Mouse (Mus musculus): Measurements from ENCODE around the gene Nfrkb. TPM values are rescaled to one million over a fixed set of nuclear protein-coding genes. Genes with fewer than 3 reads are reported as not detected.

The Nfrkb gene
- polyA plus RNA-seq, 1 experiment = 4.2 TPM

DNA sequence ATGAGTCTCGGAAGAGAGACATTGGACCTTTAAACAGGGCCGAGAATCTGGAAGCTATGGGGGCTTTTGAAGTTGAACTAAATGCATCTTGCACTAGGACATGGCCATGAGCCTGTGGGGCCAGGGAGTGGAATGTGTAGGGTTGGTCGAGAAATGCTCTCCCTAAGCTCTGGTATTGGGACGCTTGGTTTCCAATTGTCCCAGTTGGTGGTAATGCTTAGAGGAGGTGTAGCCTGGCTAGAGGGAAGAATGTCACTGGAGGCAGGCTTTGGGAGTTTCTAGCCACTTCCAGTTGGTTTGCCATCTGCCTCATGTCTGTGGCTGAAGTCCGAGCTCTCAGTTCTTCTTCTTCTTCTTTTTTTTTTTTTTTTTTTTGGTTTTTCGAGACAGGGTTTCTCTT is 53.3 kb downstream of the Nfrkb start:
- Histone ChIP-seq H3K4me1 (ENCODE audit: control insufficient read depth, insufficient read depth, insufficient read length, low read length) (no peaks in the 10 kb centered on the region; the same call in 1 of the 2 replicates), H3K4me3 (ENCODE audit: insufficient read depth, low read depth, low read length) (no peak overlapping the region), H3K27ac (replicated peaks; ENCODE audit: low read depth, low read length) (no peak overlapping the region)

- no peaks in the 10 kb centered on the region; the same call in 1 of the 2 replicates for H3K4me1 ChIP-seq (ENCODE audit: control insufficient read depth, insufficient read depth, insufficient read length, low read length)
These were observed 54.4 kb downstream of the Nfrkb start for GRCm38 (mm10) chr9:31440366-31440765.

GRCm38 (mm10) chr9:31441487-31441886 is 55.5 kb downstream of the Nfrkb start:
- Histone ChIP-seq H3K4me3 (ENCODE audit: insufficient read depth, low read depth, low read length) (no peak overlapping the region), H3K4me1 (ENCODE audit: control insufficient read depth, insufficient read depth, insufficient read length, low read length) (no peaks in the 10 kb centered on the region; the same call in 1 of the 2 replicates), H3K27ac (replicated peaks; ENCODE audit: low read depth, low read length) (0 out of 2 replicates have a peak overlapping the region, but pooled peaks have one; percentile 29)

More at GRCm38 (mm10) chr9:31440366-31440765, 54.4 kb downstream of the Nfrkb start:
- no peak overlapping the region for H3K4me3 ChIP-seq (ENCODE audit: insufficient read depth, low read depth, low read length)
- no peak overlapping the region for H3K27ac ChIP-seq (replicated peaks; ENCODE audit: low read depth, low read length)

GRCm38 (mm10) chr9:31444236-31444635 is 58.2 kb downstream of the Nfrkb start:
- Histone ChIP-seq H3K4me1 (ENCODE audit: control insufficient read depth, insufficient read depth, insufficient read length, low read length) (no peaks in the 10 kb centered on the region; the same call in 1 of the 2 replicates), H3K4me3 (ENCODE audit: insufficient read depth, low read depth, low read length) (no peak overlapping the region), H3K27ac (replicated peaks; ENCODE audit: low read depth, low read length) (no peak overlapping the region)

DNA sequence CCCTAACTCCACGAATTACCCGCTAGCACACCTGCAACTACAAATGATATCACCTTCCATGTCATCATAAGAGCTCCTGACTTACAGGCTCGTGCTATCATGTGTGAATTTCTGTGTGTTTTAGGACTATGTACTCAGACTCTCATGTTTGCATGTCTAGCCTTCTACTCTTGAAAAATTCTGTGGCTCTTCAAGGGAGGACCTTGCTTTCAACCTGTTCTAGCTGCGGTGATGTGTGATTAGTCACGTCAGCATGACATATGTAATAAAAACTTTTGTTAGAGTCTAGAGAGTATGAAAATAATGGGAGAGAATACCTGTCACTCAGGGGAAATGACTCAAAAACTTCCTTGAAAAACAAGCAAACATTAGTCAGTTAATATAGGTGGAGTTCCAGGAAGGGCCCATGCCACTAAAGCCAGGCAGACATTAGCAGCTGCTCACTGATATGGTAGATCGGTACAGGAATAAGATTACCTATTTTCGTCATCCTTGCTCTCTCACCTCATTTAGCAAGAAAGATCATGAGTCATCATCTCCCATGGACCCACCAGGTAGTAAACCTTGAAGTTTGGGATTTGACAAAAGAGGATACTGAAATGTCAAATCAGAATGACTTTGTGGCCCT is 63.3 kb downstream of the Nfrkb start:
- no peak overlapping the region for H3K4me3 ChIP-seq (ENCODE audit: insufficient read depth, low read depth, low read length)
- no peaks in the 10 kb centered on the region; the same call in 1 of the 2 replicates for H3K4me1 ChIP-seq (ENCODE audit: control insufficient read depth, insufficient read depth, insufficient read length, low read length)
- H3K27ac ChIP-seq (replicated peaks; ENCODE audit: low read depth, low read length) = peak overlapping the region; percentile 28; the same call in 1 of the 2 replicates

DNA sequence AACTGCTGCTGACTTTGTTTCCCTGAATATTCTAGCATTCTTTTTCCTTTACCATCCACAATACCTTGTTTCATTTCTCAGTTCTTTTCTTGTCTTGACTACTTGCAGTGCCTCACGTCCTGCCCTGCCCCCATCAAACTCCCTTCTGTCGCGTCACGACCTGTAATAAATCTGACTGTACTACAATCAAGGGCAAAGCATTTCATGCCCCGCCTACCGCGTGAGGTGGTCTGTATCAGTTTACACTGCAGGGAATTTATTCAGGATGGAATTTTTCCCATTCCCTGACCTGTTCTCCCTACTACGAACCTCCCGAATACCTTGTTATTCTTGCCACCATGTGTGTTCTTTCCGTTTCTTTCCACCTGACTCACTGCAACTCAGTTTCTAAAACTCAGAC is 66.2 kb downstream of the Nfrkb start:
- H3K4me3 ChIP-seq (ENCODE audit: insufficient read depth, low read depth, low read length) = no peak overlapping the region
- H3K27ac ChIP-seq (replicated peaks; ENCODE audit: low read depth, low read length) = peak overlapping the region; percentile 51
- peaks cover 7% of the 10 kb centered on the region for H3K4me1 ChIP-seq (ENCODE audit: control insufficient read depth, insufficient read depth, insufficient read length, low read length)

GRCm38 (mm10) chr9:31454356-31454755 is 68.4 kb downstream of the Nfrkb start:
- H3K4me3 ChIP-seq (ENCODE audit: insufficient read depth, low read depth, low read length) = no peak overlapping the region
- peaks cover 24% of the 10 kb centered on the region for H3K4me1 ChIP-seq (ENCODE audit: control insufficient read depth, insufficient read depth, insufficient read length, low read length)
- 0 out of 2 replicates have a peak overlapping the region, but pooled peaks have one; percentile 45 for H3K27ac ChIP-seq (replicated peaks; ENCODE audit: low read depth, low read length)

DNA sequence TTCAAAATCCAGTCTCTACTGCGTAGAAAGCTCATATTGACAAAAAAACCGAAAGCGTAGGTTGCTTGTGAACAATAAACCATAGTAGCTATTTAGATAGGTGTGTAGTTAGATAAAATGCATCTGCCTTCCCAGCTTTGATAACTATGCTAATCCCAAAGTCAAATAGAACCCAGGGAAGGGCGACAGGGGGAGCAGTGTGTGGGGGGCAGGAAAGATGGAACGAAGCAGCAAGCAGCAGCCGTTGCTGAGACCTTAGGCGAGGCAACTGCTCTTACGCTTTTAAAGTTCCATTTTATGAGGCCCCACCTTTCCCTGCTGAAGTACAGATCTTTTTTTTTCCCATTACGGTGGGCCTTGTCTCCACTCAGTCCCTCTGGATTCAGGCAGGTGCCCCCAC is 77.2 kb downstream of the Nfrkb start:
- Histone ChIP-seq H3K4me1 (ENCODE audit: control insufficient read depth, insufficient read depth, insufficient read length, low read length) (peaks cover 7% of the 10 kb centered on the region), H3K27ac (replicated peaks; ENCODE audit: low read depth, low read length) (peak overlapping the region; percentile 91), H3K4me3 (ENCODE audit: insufficient read depth, low read depth, low read length) (peak overlapping the region; percentile 85)

DNA sequence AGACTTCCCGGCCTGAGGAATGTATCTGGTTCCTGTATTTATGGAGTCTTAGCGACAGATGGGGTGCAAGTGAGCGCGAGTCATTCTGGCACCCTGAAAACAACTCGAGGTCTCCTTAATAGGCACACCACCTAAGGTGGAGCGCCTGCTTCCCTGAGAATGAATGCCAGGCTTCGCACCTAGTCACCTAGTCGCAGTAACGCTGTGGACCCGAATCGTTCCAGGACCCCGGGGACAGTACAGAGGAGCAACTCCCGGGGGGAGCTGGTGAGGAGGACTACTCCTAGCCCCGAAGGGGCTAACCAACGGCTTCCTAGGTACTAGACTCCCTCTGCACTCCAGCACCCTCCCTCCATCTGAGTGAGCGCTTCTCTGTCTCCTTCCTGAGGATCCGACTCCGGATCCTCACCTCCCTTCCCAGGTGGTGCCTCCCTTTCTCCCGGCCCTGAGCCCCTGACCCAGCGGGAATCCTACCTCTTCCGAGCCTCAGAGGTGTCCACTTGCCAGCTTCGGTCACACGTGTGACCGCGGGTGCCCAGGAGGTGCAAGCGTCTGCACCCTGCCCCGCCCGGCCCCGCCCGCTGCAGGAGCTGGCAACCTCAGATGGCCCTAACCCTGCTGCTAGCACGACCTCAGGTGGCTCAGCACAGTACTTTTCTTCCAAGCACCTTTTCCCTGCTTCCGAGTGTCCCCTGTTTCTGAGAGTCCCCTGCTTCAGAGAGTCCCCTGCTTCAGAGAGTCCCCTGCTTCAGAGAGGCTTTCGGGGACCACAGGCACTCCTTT is 77.9 kb downstream of the Nfrkb start, which contains the start of gene Tmem45b:
Gene Tmem45b, minus strand, starts transcription at position 771 of the 783 bp plus-strand sequence.
- H3K4me1 ChIP-seq (ENCODE audit: control insufficient read depth, insufficient read depth, insufficient read length, low read length) = no peaks in the 10 kb centered on the region
- H3K4me3 ChIP-seq (ENCODE audit: insufficient read depth, low read depth, low read length) = peak within 1 kb of the TSS; percentile 85
- peak within 1 kb of the TSS; percentile 91 for H3K27ac ChIP-seq (replicated peaks; ENCODE audit: low read depth, low read length)

Other genes with a start within 250 kb of the Nfrkb start
- gene Aplp2, start 174.4 kb upstream of the Nfrkb start, polyA plus RNA-seq (2012; ENCODE audit: insufficient read depth, insufficient read length, missing spikeins) = 657 and 1,031 TPM in 2 replicates
- gene Prdm10, start 105.7 kb upstream of the Nfrkb start, polyA plus RNA-seq (2012; ENCODE audit: insufficient read depth, insufficient read length, missing spikeins) = 1.7 and 2.3 TPM in 2 replicates
- gene Tmem45b, start 78.3 kb downstream of the Nfrkb start, polyA plus RNA-seq (2012; ENCODE audit: insufficient read depth, insufficient read length, missing spikeins) = 471 and 724 TPM in 2 replicates